Mouse (Mus musculus) liver, postnatal 0 days (tissue): ENCODE measurements around the gene Abat. TPM values are rescaled to one million over a fixed set of nuclear protein-coding genes. Genes with fewer than 3 reads are reported as not detected.
A peak's percentile ranks its signal among the peaks of the same experiment; 100 is the strongest.

ENCODE experiments used
- ATAC-seq: fragments of 200-750 bp; cut with Nextera tagmentation; 2 replicates; pipeline ENCODE4 v1.8.0; 2017; ENCODE audit warnings: mild to moderate bottlenecking, moderate library complexity
- DNase-seq: peaks from one replicate; pipeline ENCODE4 v3.0.0-alpha.2; 2016
- H3K27ac ChIP-seq: fragments of 300-500 bp; sonication (generic); 2 replicates; pipeline ENCODE4 v1.5.1; 2014; ENCODE audit warnings: antibody characterized with exemption, moderate library complexity, mild to moderate bottlenecking, low read depth
- H3K27me3 ChIP-seq: fragments of 300-500 bp; sonication (generic); 2 replicates; pipeline ENCODE4 v1.6.1; 2014; ENCODE audit warnings: low read length, control low read depth, mixed read lengths; ENCODE audit not compliant: insufficient read depth
- H3K36me3 ChIP-seq: fragments of 300-500 bp; sonication (generic); replicated peaks from 2 replicates; pipeline ENCODE4 v1.6.1; 2014; ENCODE audit warnings: mild to moderate bottlenecking, control low read depth, low read length, moderate library complexity, mixed read lengths; ENCODE audit not compliant: insufficient read depth
- H3K4me1 ChIP-seq: fragments of 300-500 bp; sonication (generic); 2 replicates; pipeline ENCODE4 v1.6.1; 2014; ENCODE audit warnings: antibody characterized with exemption, mild to moderate bottlenecking, control low read depth; ENCODE audit not compliant: insufficient read depth
- H3K4me2 ChIP-seq: fragments of 300-500 bp; sonication (generic); 2 replicates; pipeline ENCODE4 v1.6.1; 2014; ENCODE audit warnings: low read depth, mild to moderate bottlenecking, low read length, moderate library complexity, mixed read lengths
- H3K4me3 ChIP-seq: fragments of 300-500 bp; sonication (generic); 2 replicates; pipeline ENCODE4 v1.5.1; 2014; ENCODE audit warnings: low read depth, low read length
- H3K9ac ChIP-seq: fragments of 300-500 bp; sonication (generic); replicated peaks from 2 replicates; pipeline ENCODE4 v1.6.1; 2014; ENCODE audit warnings: mild to moderate bottlenecking, moderate library complexity
- H3K9me3 ChIP-seq: fragments of 300-500 bp; sonication (generic); 2 replicates; pipeline ENCODE4 v1.6.1; 2016; ENCODE audit warnings: mild to moderate bottlenecking, control low read depth, low read length, mixed read lengths
- CTCF ChIP-seq: sonication (generic); IDR thresholded peaks from 2 replicates; pipeline ENCODE4 v1.5.1; 2016; ENCODE audit warnings: antibody characterized with exemption, low read depth
- EP300 ChIP-seq: IDR thresholded peaks from 2 replicates; pipeline ENCODE4 v1.6.1; 2016; ENCODE audit warnings: antibody characterized with exemption, low read depth, mild to moderate bottlenecking
- WGBS: fragments of 180-500 bp; shearing (Covaris S2); extraction: QIAGEN DNeasy Blood & Tissue Kit; methylation state at CpG from one replicate; pipeline ENCODE4 v1.1.7; 2014; ENCODE audit not compliant: insufficient replicate concordance; 5-methylcytosine and 5-hydroxymethylcytosine counted together
- polyA plus RNA-seq: library from polyadenylated mRNA; unstranded; fragments of >200 nt; fragmentation: Nextera tagmentation; extraction: Ambion mirVana; gene quantifications from 2 replicates; pipeline ENCODE4 v1.2.1, GENCODE M21; 2015

Gene Abat
- polyA plus RNA-seq, 1 experiment from 2014 or later = 37.8 TPM

GRCm38 (mm10) chr16:8525877-8526276 is 12.6 kb downstream of the Abat start:
- H3K9me3 ChIP-seq = no peaks in the 10 kb centered on the region
- peak overlapping the region; percentile 10; the same call in 1 of the 2 replicates for H3K4me2 ChIP-seq
- H3K36me3 ChIP-seq = 0 out of 2 replicates have a peak, but pooled peaks cover 2% of the 10 kb centered on the region
- no peak for DNase-seq
- H3K4me1 ChIP-seq = peaks cover 14% of the 10 kb centered on the region
- H3K9ac ChIP-seq = no peak overlapping the region
- H3K27me3 ChIP-seq = no peaks in the 10 kb centered on the region
- TF ChIP-seq EP300 (no peak), CTCF (no peak)
- no peak for ATAC-seq
- H3K4me3 ChIP-seq = no peak overlapping the region
- WGBS = 42% methylated on average over 7 of the region's 7 CpGs
- peak overlapping the region; percentile 59 for H3K27ac ChIP-seq

GRCm38 (mm10) chr16:8529389-8529788 is 16.2 kb downstream of the Abat start:
- DNase-seq = no peak
- WGBS = 64% methylated on average over 1 of the region's 1 CpGs
- H3K9ac ChIP-seq = no peak overlapping the region
- H3K4me1 ChIP-seq = peaks cover 5% of the 10 kb centered on the region; the same call in 1 of the 2 replicates
- H3K36me3 ChIP-seq = 0 out of 2 replicates have a peak, but pooled peaks cover 2% of the 10 kb centered on the region
- H3K27me3 ChIP-seq = no peaks in the 10 kb centered on the region
- no peaks in the 10 kb centered on the region for H3K9me3 ChIP-seq
- H3K4me2 ChIP-seq = no peak overlapping the region
- no peak for TF ChIP-seq CTCF
- TF ChIP-seq EP300 = no peak
- H3K27ac ChIP-seq = no peak overlapping the region
- no peak overlapping the region for H3K4me3 ChIP-seq
- ATAC-seq = no peak

- no peaks in the 10 kb centered on the region for H3K9me3 ChIP-seq
- ATAC-seq (peak; percentile 57), DNase-seq (no peak)
- H3K27me3 ChIP-seq = no peaks in the 10 kb centered on the region
- no peak overlapping the region for H3K4me3 ChIP-seq
- H3K36me3 ChIP-seq = 0 out of 2 replicates have a peak, but pooled peaks cover 2% of the 10 kb centered on the region
- TF ChIP-seq EP300 = no peak
- TF ChIP-seq CTCF = no peak
- 61% methylated on average over 14 of the region's 14 CpGs for WGBS
- H3K27ac ChIP-seq = no peak overlapping the region
- H3K9ac ChIP-seq = no peak overlapping the region
- no peak overlapping the region for H3K4me2 ChIP-seq
- H3K4me1 ChIP-seq = peaks cover 5% of the 10 kb centered on the region; the same call in 1 of the 2 replicates
Observed at GRCm38 (mm10) chr16:8530018-8530417, 16.8 kb downstream of the Abat start.

DNA sequence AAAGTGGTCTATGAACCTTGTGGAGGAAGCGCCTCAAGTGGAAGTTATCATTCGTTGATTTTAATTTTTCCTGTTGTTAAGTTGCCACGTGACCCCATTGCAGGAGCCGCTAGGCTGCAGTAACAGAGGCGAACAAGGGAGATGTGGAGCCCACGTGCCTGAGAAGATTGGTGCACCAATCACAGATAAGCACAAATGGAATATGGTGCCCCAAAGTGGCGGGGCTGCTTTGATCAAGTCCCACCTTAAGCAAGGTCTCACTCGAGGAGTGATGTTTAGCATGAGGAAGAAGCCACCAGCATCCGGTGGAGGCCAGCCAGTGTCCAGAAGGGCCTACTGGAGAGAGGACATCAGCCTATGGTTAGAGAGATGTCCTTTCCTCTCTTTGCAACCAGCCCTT is 19.2 kb downstream of the Abat start:
- Histone ChIP-seq H3K9ac (no peak overlapping the region), H3K36me3 (no peaks in the 10 kb centered on the region), H3K27me3 (no peaks in the 10 kb centered on the region), H3K4me3 (no peak overlapping the region), H3K27ac (no peak overlapping the region), H3K9me3 (no peaks in the 10 kb centered on the region), H3K4me1 (0 out of 2 replicates have a peak, but pooled peaks cover 3% of the 10 kb centered on the region), H3K4me2 (no peak overlapping the region)
- no peak for DNase-seq
- ATAC-seq = no peak
- no peak for TF ChIP-seq CTCF
- TF ChIP-seq EP300 = no peak
- WGBS = 78% methylated on average over 9 of the region's 9 CpGs

DNA sequence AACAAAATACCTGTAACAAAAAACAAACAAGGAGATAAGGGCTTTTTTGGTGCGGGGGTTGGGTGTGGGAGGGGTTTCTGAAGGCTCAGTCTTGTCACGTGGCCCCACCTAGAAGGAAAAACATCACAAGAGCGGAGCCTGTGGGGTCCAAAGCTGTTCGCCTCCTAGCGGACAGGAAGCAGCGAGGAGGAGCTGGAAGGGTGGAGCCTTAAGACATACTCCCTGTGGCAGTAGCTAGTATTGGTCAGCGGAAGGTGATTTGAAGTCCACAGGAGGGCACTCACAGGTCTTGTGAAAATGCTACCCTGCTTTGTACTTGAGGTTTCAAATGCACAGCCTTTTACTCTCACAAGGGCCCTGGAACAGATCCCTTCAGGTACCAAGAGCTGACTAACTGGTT is 19.7 kb downstream of the Abat start:
- H3K9me3 ChIP-seq = no peaks in the 10 kb centered on the region
- H3K27me3 ChIP-seq = no peaks in the 10 kb centered on the region
- ATAC-seq (no peak), DNase-seq (no peak)
- no peaks in the 10 kb centered on the region for H3K36me3 ChIP-seq
- H3K27ac ChIP-seq = no peak overlapping the region
- no peak overlapping the region for H3K4me2 ChIP-seq
- no peak overlapping the region for H3K9ac ChIP-seq
- TF ChIP-seq EP300 (no peak), CTCF (no peak)
- 0 out of 2 replicates have a peak, but pooled peaks cover 3% of the 10 kb centered on the region for H3K4me1 ChIP-seq
- H3K4me3 ChIP-seq = no peak overlapping the region
- 78% methylated on average over 7 of the region's 7 CpGs for WGBS

- no peak for DNase-seq
- Histone ChIP-seq H3K4me3 (no peak overlapping the region), H3K9ac (no peak overlapping the region), H3K27ac (no peak overlapping the region), H3K4me1 (0 out of 2 replicates have a peak, but pooled peaks cover 3% of the 10 kb centered on the region), H3K36me3 (no peaks in the 10 kb centered on the region), H3K4me2 (no peak overlapping the region), H3K9me3 (no peaks in the 10 kb centered on the region), H3K27me3 (no peaks in the 10 kb centered on the region)
- TF ChIP-seq EP300 = no peak
- no peak for TF ChIP-seq CTCF
- ATAC-seq = no peak; the same call in 1 of the 2 replicates
- 79% methylated on average over 6 of the region's 6 CpGs for WGBS
Observed at GRCm38 (mm10) chr16:8533477-8533876, 20.2 kb downstream of the Abat start.
